Mouse (Mus musculus): ENCODE data around the gene Hist1h2af. TPM values are rescaled to one million over a fixed set of nuclear protein-coding genes. Genes with fewer than 3 reads are reported as not detected.

Gene Hist1h2af
- total RNA-seq, 1 experiment from 2014 or later, result 182 TPM

- DNase-seq, result no peak
These were observed 18.4 kb upstream of the Hist1h2af start for GRCm38 (mm10) chr13:23515281-23515680.

- no peak for DNase-seq
These were observed 17.7 kb upstream of the Hist1h2af start for GRCm38 (mm10) chr13:23515826-23516620.

- DNase-seq, result peak; percentile 80
These were observed 16.7 kb upstream of the Hist1h2af start for GRCm38 (mm10) chr13:23516822-23517602.

GRCm38 (mm10) chr13:23517603-23518294 lies 16.0 kb upstream of the Hist1h2af start:
- peak; percentile 90 for DNase-seq

- no peak for DNase-seq
These were observed 15.5 kb upstream of the Hist1h2af start for GRCm38 (mm10) chr13:23518295-23518603.

GRCm38 (mm10) chr13:23518885-23519284 lies 14.8 kb upstream of the Hist1h2af start:
- peak; percentile 84 for DNase-seq

- DNase-seq, result peak; percentile 85
These were observed 14.3 kb upstream of the Hist1h2af start for GRCm38 (mm10) chr13:23519416-23519815.

- peak; percentile 89 for DNase-seq
These were observed 12.0 kb upstream of the Hist1h2af start for GRCm38 (mm10) chr13:23521703-23522102.

GRCm38 (mm10) chr13:23523976-23524375 lies 9.7 kb upstream of the Hist1h2af start:
- no peak for DNase-seq

GRCm38 (mm10) chr13:23524654-23525053 lies 9.1 kb upstream of the Hist1h2af start:
- DNase-seq, result peak; percentile 87

GRCm38 (mm10) chr13:23525901-23526300 lies 7.8 kb upstream of the Hist1h2af start:
- DNase-seq, result no peak

GRCm38 (mm10) chr13:23526312-23526711 lies 7.4 kb upstream of the Hist1h2af start:
- peak; percentile 93 for DNase-seq

GRCm38 (mm10) chr13:23529005-23529404 lies 4.7 kb upstream of the Hist1h2af start:
- no peak for DNase-seq

GRCm38 (mm10) chr13:23529480-23530165 lies 4.1 kb upstream of the Hist1h2af start:
- no peak for DNase-seq

GRCm38 (mm10) chr13:23530181-23530900 lies 3.4 kb upstream of the Hist1h2af start:
- DNase-seq, result peak; percentile 68

GRCm38 (mm10) chr13:23530901-23531875 lies 2.5 kb upstream of the Hist1h2af start, which contains the start of gene Hist1h4h:
Gene Hist1h4h, plus strand, starts transcription at chr13:23531050.
- peak; percentile 98 for DNase-seq

GRCm38 (mm10) chr13:23532262-23533075 lies 1.2 kb upstream of the Hist1h2af start:
- no peak for DNase-seq

- DNase-seq, result peak; percentile 59
These were observed 844 bp downstream of the Hist1h2af start for GRCm38 (mm10) chr13:23534368-23535131.

Measured in adrenal gland, postnatal 14 days (tissue).